Mouse (Mus musculus) liver, embryonic 14.5 days (tissue): ENCODE results near the gene Nrxn3. TPM values are rescaled to one million over a fixed set of nuclear protein-coding genes. Genes with fewer than 3 reads are reported as not detected.

Experiments
- ATAC-seq: fragments of 200-750 bp; cut with Nextera tagmentation; 2 replicates; pipeline ENCODE4 v1.8.0; 2017; ENCODE audit warnings: moderate number of reproducible peaks, mild to moderate bottlenecking, moderate library complexity; ENCODE audit not compliant: insufficient read depth
- DNase-seq, 3 experiments: peaks; one replicate each; pipeline ENCODE4 v3.0.0-alpha.2; 2012 to 2013; ENCODE audit warnings: low read depth in 3 of 3, low spot score in 3 of 3
- H3K27ac ChIP-seq: fragments of 300-500 bp; sonication (generic); 2 replicates; pipeline ENCODE4 v1.5.1; 2014; ENCODE audit warnings: moderate library complexity, mild to moderate bottlenecking, control low read depth, inconsistent platforms
- H3K27me3 ChIP-seq: fragments of 300-500 bp; sonication (generic); 2 replicates; pipeline ENCODE4 v1.6.1; 2014; ENCODE audit warnings: mild to moderate bottlenecking, low read length, moderate library complexity; ENCODE audit not compliant: control insufficient read depth, insufficient read depth
- H3K36me3 ChIP-seq: fragments of 300-500 bp; sonication (generic); replicated peaks from 2 replicates; pipeline ENCODE4 v1.6.1; 2014; ENCODE audit warnings: low read depth; ENCODE audit not compliant: control insufficient read depth, insufficient read depth
- H3K4me1 ChIP-seq, 2 experiments: fragments of 200-500 bp in 1 of 2; fragments of 300-500 bp in 1 of 2; sonication (generic) in 1 of 2; replicated peaks; 2 replicates each; pipeline ENCODE4 v1.6.1; 2012 to 2014; ENCODE audit warnings: antibody characterized with exemption in 1 of 2, inconsistent platforms in 1 of 2, low read length in 1 of 2; ENCODE audit not compliant: control insufficient read depth in 2 of 2, insufficient read depth in 2 of 2
- H3K4me2 ChIP-seq: fragments of 300-500 bp; sonication (generic); 2 replicates; pipeline ENCODE4 v1.6.1; 2014; ENCODE audit warnings: low read depth, mild to moderate bottlenecking, control low read depth, moderate library complexity
- H3K4me3 ChIP-seq, 2 experiments: fragments of 200-500 bp in 1 of 2; fragments of 300-500 bp in 1 of 2; sonication (generic) in 1 of 2; 2 replicates each; pipeline ENCODE4 v1.5.1; 2012 to 2014; ENCODE audit warnings: low read depth in 2 of 2, low read length in 2 of 2, mild to moderate bottlenecking in 2 of 2, control low read depth in 1 of 2, inconsistent platforms in 1 of 2, moderate library complexity in 1 of 2; ENCODE audit not compliant: insufficient read depth in 1 of 2
- H3K9ac ChIP-seq: fragments of 300-500 bp; sonication (generic); replicated peaks from 2 replicates; pipeline ENCODE4 v1.6.1; 2014; ENCODE audit warnings: mild to moderate bottlenecking, control low read depth, moderate library complexity
- H3K9me3 ChIP-seq: fragments of 300-500 bp; sonication (generic); 2 replicates; pipeline ENCODE4 v1.6.1; 2016; ENCODE audit warnings: low read length, mixed read lengths; ENCODE audit not compliant: control insufficient read depth
- CTCF ChIP-seq: IDR thresholded peaks from 2 replicates; pipeline ENCODE4 v1.5.1; 2016; ENCODE audit warnings: antibody characterized with exemption, low read depth, control low read depth
- EP300 ChIP-seq: IDR thresholded peaks from 2 replicates; pipeline ENCODE4 v1.6.1; 2016; ENCODE audit warnings: antibody characterized with exemption, low read depth
- WGBS: fragments of 180-500 bp; shearing (Covaris S2); extraction: QIAGEN DNeasy Blood & Tissue Kit; methylation state at CpG from one replicate; pipeline ENCODE4 v1.1.7; 2014; ENCODE audit not compliant: insufficient replicate concordance; 5-methylcytosine and 5-hydroxymethylcytosine counted together
- polyA plus RNA-seq, 2 experiments: library from polyadenylated mRNA; depleted of rRNA in 1 of 2; stranded (reverse) in 1 of 2; unstranded in 1 of 2; fragments of >200 nt; fragmentation: Nextera tagmentation in 1 of 2; extraction: Ambion mirVana in 1 of 2; gene quantifications; 2 replicates each; pipeline versions ENCODE4 v1.2.1 to v1.2.3; 2012 to 2014

Nrxn3 gene
- polyA plus RNA-seq, 2 experiments = 0.12 to 0.38 TPM

DNA sequence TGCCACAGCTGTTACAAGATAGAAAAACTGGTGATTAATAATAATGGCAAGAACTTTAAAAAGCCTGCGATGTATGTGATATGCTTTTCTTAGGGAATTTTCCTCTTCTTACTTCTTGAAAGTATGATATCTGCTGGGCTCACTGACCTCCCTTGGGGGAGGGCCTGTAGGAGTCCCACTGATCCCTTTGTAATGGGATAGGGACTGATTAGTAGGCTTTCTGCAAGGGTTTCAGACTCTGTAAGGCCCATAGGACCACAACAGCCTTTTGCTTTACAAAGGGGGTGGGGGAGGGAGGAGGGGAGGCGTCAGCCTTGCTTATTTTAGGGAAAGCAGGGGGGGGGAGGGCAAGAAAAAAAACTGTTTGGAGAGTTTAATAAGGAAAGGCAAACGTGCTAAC is 97.5 kb downstream of the Nrxn3 start:
- no peaks in the 10 kb centered on the region for H3K9me3 ChIP-seq
- TF ChIP-seq EP300 (no peak), CTCF (no peak)
- WGBS = 39% methylated on average over 3 of the region's 3 CpGs
- H3K27ac ChIP-seq = no peak overlapping the region
- ATAC-seq (no peak), DNase-seq (no peak)
- no peaks in the 10 kb centered on the region for H3K36me3 ChIP-seq
- no peaks in the 10 kb centered on the region for H3K4me1 ChIP-seq
- H3K4me3 ChIP-seq = no peak overlapping the region
- H3K27me3 ChIP-seq = no peaks in the 10 kb centered on the region
- H3K9ac ChIP-seq = no peak overlapping the region
- H3K4me2 ChIP-seq = no peak overlapping the region

DNA sequence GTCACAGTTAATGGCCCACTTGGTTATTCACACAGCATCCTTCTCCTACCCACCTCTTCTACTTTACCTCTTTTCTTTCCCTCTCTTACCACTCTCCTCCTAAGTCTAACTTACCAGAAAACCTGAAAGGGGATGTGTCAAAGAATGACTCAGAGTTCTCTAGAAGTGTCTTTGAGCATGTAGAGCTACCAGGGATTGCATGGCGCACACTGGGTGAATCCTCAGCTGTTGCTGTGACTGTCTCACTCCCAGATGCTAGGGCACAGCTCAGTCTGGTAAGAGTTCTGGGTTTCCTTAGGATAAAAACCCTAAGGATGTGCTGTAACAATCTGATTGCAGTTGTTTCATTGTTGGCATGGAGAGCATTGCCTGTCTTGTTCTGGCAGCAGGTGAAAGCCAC is 108.2 kb downstream of the Nrxn3 start:
- no peak overlapping the region for H3K27ac ChIP-seq
- 64% methylated on average over 1 of the region's 1 CpGs for WGBS
- DNase-seq = no peak
- no peak for TF ChIP-seq EP300
- no peak for TF ChIP-seq CTCF
- no peaks in the 10 kb centered on the region for H3K9me3 ChIP-seq
- no peaks in the 10 kb centered on the region for H3K36me3 ChIP-seq
- H3K27me3 ChIP-seq = no peaks in the 10 kb centered on the region
- no peak overlapping the region for H3K4me2 ChIP-seq
- no peak overlapping the region for H3K4me3 ChIP-seq
- no peaks in the 10 kb centered on the region for H3K4me1 ChIP-seq
- ATAC-seq = no peak
- H3K9ac ChIP-seq = no peak overlapping the region

DNA sequence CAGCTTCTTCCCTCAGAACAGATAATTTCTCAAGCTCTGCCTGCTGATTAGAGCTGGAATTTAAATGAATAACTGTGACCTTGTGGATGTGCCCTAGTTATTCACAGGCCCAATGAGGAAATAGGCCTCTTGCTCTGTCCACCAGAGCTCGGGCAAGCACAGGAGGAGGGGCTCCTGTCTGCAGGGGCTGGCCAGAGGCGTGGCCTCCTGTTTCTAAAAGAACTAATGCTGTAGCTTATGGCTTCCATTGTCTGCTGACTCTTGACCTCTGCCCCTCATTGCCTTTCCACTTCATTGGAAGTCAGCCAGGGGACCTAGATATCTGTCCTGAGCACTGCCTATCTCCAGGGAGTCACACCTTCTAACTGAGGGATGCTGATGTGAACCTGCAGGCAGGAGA is 113.1 kb downstream of the Nrxn3 start:
- ATAC-seq = no peak
- no peak for DNase-seq
- Histone ChIP-seq H3K4me2 (no peak overlapping the region), H3K4me1 (no peaks in the 10 kb centered on the region), H3K9me3 (no peaks in the 10 kb centered on the region), H3K4me3 (no peak overlapping the region), H3K27ac (no peak overlapping the region), H3K9ac (no peak overlapping the region), H3K27me3 (no peaks in the 10 kb centered on the region), H3K36me3 (no peaks in the 10 kb centered on the region)
- WGBS = 25% methylated on average over 2 of the region's 2 CpGs
- TF ChIP-seq EP300 (no peak), CTCF (no peak)

DNA sequence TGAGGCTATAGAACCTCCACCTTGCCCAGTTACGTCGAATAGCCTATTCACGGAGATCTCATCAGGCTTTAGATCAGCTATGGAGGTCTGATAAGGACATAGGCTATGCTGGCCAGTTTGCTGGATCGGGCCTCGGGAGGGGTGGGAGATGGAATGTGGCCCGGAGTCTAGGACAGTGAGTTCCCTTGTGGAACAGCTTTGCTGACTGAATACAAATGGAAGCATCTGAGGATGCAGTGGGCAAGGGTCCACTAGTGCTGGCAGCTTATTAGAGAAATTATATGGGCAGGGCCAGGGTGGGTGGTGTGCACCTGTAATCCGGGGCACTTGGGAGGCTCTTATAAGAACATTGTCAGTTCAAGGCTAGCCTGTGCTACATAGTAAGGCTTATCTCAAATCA is 117.0 kb downstream of the Nrxn3 start:
- Histone ChIP-seq H3K4me2 (no peak overlapping the region), H3K4me3 (no peak overlapping the region), H3K4me1 (no peaks in the 10 kb centered on the region), H3K36me3 (no peaks in the 10 kb centered on the region), H3K27ac (no peak overlapping the region), H3K9me3 (no peaks in the 10 kb centered on the region), H3K27me3 (no peaks in the 10 kb centered on the region), H3K9ac (no peak overlapping the region)
- WGBS = 70% methylated on average over 7 of the region's 7 CpGs
- TF ChIP-seq CTCF (no peak), EP300 (no peak)
- ATAC-seq (no peak), DNase-seq (no peak)

DNA sequence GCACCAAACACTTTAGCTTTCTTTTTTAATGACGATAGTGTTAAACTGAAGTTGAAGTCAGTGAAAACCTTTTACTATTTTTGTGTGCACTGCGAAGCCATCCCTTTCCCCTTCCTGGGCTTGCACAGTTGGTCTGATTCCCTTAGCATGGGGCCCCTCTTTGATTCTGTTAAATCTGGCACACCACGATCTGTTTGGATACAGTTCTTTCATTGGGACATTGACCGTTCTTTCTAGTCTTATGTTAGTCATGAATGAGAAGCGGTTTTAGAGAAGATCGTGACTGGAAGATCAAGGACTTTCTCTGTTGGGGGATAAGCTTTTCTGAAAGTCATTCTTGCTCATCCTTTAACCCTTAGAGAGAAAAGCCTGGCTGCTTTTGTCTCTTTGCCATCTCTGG is 118.7 kb downstream of the Nrxn3 start:
- no peak overlapping the region for H3K27ac ChIP-seq
- H3K36me3 ChIP-seq = no peaks in the 10 kb centered on the region
- no peaks in the 10 kb centered on the region for H3K27me3 ChIP-seq
- no peak overlapping the region for H3K4me2 ChIP-seq
- no peak for DNase-seq
- no peaks in the 10 kb centered on the region for H3K9me3 ChIP-seq
- H3K9ac ChIP-seq = no peak overlapping the region
- 61% methylated on average over 6 of the region's 6 CpGs for WGBS
- no peaks in the 10 kb centered on the region for H3K4me1 ChIP-seq
- TF ChIP-seq EP300 = no peak
- no peak for TF ChIP-seq CTCF
- no peak for ATAC-seq
- no peak overlapping the region for H3K4me3 ChIP-seq
